Comparison of ENCODE assay signal across 16 mouse cellular contexts in genomic region chr8:9029156-9029555, GRCm38 (mm10).
"Had no signal": no experiment of that assay in that cellular context is flagged by ENCODE, and none has a peak within 500 bp of the region (broad histone marks: within the 10 kb centered on the region; RNA-seq: fewer than 3 reads in every experiment).

No protein-coding gene starts in this region.

- H3K9me3 ChIP-seq: kidney, embryonic 15.5 days; limb, embryonic 15.5 days; liver, embryonic 12.5 days; midbrain, embryonic 10.5 days; neural tube, embryonic 15.5 days had no signal

- H3K27ac ChIP-seq: kidney, embryonic 15.5 days; limb, embryonic 15.5 days; liver, embryonic 12.5 days; midbrain, embryonic 10.5 days; neural tube, embryonic 15.5 days had no signal

- H3K4me1 ChIP-seq: limb, embryonic 15.5 days; liver, embryonic 12.5 days had no signal

- H3K27me3 ChIP-seq: kidney, embryonic 15.5 days; limb, embryonic 15.5 days; liver, embryonic 12.5 days; neural tube, embryonic 15.5 days had no signal

- H3K4me2 ChIP-seq: kidney, embryonic 15.5 days; limb, embryonic 15.5 days; liver, embryonic 12.5 days; lung, embryonic 14.5 days; neural tube, embryonic 15.5 days had no signal

- H3K9ac ChIP-seq: kidney, embryonic 15.5 days; limb, embryonic 15.5 days; liver, embryonic 12.5 days; lung, embryonic 14.5 days; neural tube, embryonic 15.5 days had no signal

- ATAC-seq: liver, embryonic 12.5 days had no signal

- DNase-seq: kidney, adult 2 months; kidney, postnatal 14 days; layer of hippocampus, postnatal 36 days; lung, embryonic 14.5 days; lung, postnatal 10 days; lung, postnatal 4 days; midbrain, embryonic 14.5 days; right cerebral cortex, postnatal 4 days; spleen, adult 18-20 months; thymus, postnatal 36 days had no signal

- H3K4me3 ChIP-seq: kidney, embryonic 15.5 days; limb, embryonic 15.5 days; liver, embryonic 12.5 days; midbrain, embryonic 10.5 days; myocyte; neural tube, embryonic 15.5 days had no signal

- H3K36me3 ChIP-seq: kidney, embryonic 15.5 days; limb, embryonic 15.5 days; liver, embryonic 12.5 days; midbrain, embryonic 10.5 days; neural tube, embryonic 15.5 days had no signal
